Mouse (Mus musculus) thymus, adult 2 months (tissue): ENCODE results near the gene Rbm20. TPM values are rescaled to one million over a fixed set of nuclear protein-coding genes. Genes with fewer than 3 reads are reported as not detected.

Experiments used
- DNase-seq: peaks from one replicate; pipeline ENCODE4 v3.0.0; 2021
- H3K27ac ChIP-seq: fragments of 200-500 bp; 2 replicates; pipeline ENCODE4 v1.5.1; 2012; ENCODE audit warnings: low read length, control low read depth; ENCODE audit not compliant: control insufficient read depth, insufficient read depth
- H3K27me3 ChIP-seq: fragments of 200-500 bp; 2 replicates; pipeline ENCODE4 v1.6.1; 2012; ENCODE audit warnings: mild to moderate bottlenecking, low read length, moderate library complexity, mixed read lengths; ENCODE audit not compliant: control insufficient read depth, insufficient read depth
- H3K36me3 ChIP-seq: fragments of 200-500 bp; 2 replicates; pipeline ENCODE4 v1.6.1; 2012; ENCODE audit warnings: mild to moderate bottlenecking, low read length, moderate library complexity; ENCODE audit not compliant: control insufficient read depth, insufficient read depth
- H3K4me1 ChIP-seq: fragments of 200-500 bp; replicated peaks from 2 replicates; pipeline ENCODE4 v1.6.1; 2012; ENCODE audit warnings: low read length; ENCODE audit not compliant: control insufficient read depth, insufficient read depth
- H3K4me3 ChIP-seq: fragments of 200-500 bp; 2 replicates; pipeline ENCODE4 v1.5.1; 2012; ENCODE audit warnings: mild to moderate bottlenecking, low read length, control low read depth, moderate library complexity; ENCODE audit not compliant: control insufficient read depth, insufficient read depth
- CTCF ChIP-seq: fragments of 200-500 bp; IDR thresholded peaks from 2 replicates; pipeline ENCODE4 v1.5.1; 2012; ENCODE audit warnings: mild to moderate bottlenecking, control low read depth, low read length, moderate library complexity, borderline replicate concordance; ENCODE audit not compliant: control insufficient read depth, poor library complexity, insufficient read depth; ENCODE audit errors: extremely low read depth
- POLR2A ChIP-seq: fragments of 200-500 bp; IDR thresholded peaks from 2 replicates; pipeline ENCODE4 v1.6.1; 2012; ENCODE audit warnings: mild to moderate bottlenecking, low read length, control low read depth, moderate library complexity; ENCODE audit not compliant: control insufficient read depth, poor library complexity, insufficient read depth; ENCODE audit errors: extremely low read depth
- WGBS: fragments of 180-500 bp; shearing (Covaris S2); methylation state at CpG from one replicate; pipeline ENCODE4 v1.1.7; 2018; 5-methylcytosine and 5-hydroxymethylcytosine counted together
- polyA plus RNA-seq: library from polyadenylated mRNA; depleted of rRNA; stranded (reverse); fragments of >200 nt; gene quantifications from 2 replicates; pipeline ENCODE4 v1.2.3, GENCODE M21; 2012

The Rbm20 gene
- polyA plus RNA-seq, 1 experiment = 9.8 TPM

DNA sequence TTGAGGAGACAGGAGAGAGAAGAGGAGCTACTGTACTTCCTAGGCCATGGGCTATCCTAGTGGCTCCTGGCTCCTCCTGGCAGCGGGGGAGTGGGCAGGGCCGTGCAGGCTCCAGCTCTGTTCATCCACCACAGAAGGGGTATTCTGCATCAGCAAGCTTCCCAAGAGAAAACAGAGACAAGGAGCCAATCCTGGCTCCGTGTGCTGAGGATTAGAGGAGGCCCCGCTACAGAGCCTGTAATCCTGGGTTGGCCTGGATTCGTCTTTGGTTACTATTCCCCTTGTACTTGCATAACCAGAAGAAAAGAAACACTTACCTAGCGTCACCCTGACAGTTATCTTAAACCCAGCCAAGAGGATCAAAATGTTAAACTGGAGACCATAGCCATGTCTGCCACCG lies 112.5 kb downstream of the Rbm20 start:
- no peaks in the 10 kb centered on the region for H3K36me3 ChIP-seq
- 97% methylated on average over 7 of the region's 7 CpGs for WGBS
- H3K27ac ChIP-seq = no peak overlapping the region
- peaks cover 9% of the 10 kb centered on the region for H3K4me1 ChIP-seq
- H3K27me3 ChIP-seq = no peaks in the 10 kb centered on the region
- DNase-seq = no peak
- H3K4me3 ChIP-seq = no peak overlapping the region
- no peak for TF ChIP-seq POLR2A
- TF ChIP-seq CTCF = no peak

DNA sequence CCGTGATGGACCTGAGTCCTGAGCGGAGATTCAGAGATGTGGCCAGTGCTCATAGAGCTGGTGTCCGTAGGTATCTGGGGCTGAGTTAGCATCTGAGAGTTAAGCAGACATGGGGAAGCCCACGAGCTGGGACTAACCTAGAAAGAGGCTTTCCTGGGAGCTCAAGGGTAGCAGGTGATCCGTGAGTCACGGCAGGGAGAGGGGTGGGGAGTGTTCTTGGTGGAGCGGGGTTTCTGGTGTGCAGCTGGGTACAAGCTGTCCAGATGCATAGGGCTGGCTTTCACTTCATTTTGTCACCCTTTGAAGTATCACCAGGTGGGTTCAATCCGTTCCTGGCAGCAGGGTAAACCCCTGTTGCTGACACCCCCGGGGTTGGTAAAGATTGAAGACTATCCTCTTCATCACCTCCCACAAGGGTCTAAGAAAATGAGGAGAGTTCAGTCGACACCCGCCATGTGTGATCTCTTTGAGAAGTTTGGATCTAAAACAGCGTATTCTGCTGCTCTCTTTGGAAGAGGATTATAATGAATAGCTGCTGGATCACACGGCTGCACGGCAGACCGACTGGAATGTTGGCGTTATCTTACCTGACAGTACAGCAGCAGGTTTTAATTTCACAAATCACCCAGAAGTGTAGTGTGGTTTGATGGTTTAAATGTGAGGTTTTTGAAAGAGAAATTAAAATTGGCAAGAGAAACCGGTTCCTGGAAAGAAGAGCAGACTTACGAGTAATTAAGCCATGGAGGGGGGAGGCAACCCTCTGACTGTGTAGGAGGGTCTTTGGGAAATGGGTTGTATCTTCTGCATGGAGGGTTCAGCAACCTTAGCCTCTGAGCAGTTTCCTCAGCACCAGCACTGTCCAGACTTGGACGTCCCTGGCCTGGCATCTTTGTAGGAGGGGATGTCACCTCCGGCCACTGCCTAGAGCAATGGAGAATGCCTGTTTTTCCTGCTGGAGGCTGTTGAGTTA lies 114.9 kb downstream of the Rbm20 start:
- no peaks in the 10 kb centered on the region for H3K27me3 ChIP-seq
- 26% methylated on average over 20 of the region's 20 CpGs for WGBS
- TF ChIP-seq CTCF (no peak), POLR2A (no peak)
- H3K36me3 ChIP-seq = no peaks in the 10 kb centered on the region
- H3K4me1 ChIP-seq = peaks cover 9% of the 10 kb centered on the region
- peak; percentile 30 for DNase-seq
- no peak overlapping the region for H3K4me3 ChIP-seq
- H3K27ac ChIP-seq = no peak overlapping the region

DNA sequence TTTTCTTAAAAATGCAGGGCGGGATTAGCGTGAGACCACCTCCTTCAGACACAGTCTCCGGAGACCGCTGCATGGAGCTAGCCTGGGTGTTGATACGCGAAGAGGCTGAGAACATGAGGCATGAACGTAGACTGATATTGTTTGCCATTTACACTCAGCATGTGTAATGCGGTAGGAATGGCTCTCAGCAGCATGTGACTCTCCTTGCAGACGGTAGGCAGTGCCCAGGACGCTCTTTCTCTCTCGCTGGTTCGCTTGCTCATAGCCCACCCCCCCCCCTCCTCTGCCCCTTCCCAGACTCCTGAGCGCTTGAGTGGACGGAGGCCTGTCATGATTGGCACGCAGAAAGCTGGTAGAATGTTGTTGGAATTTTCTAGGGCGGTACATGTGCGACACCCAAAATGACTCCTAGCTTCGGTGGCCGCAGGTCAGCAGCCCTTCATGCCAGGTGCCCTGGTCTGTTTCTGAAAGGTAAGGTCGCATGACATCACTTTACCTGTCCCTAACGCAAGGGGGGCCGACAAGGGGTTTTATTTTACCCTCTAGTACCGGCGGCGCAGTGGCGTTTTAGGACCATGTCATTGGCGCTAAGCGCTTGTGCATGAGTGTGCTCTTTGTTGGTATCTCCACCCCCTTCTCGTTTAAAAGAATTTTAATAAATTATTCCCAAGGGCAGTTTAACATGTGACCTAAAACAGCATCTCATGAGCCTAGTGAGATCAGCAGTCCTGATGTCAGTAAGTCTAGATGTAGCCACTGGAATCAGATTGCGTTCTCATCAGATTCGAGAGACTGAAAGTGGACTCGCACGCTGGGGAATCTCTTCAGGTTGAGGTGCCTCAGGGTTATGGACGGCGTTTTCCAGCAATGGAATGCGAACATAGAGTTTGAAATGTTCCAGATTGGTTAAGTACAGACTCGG lies 116.1 kb downstream of the Rbm20 start:
- WGBS = 97% methylated on average over 37 of the region's 37 CpGs
- no peak for DNase-seq
- Histone ChIP-seq H3K27ac (no peak overlapping the region), H3K36me3 (no peaks in the 10 kb centered on the region), H3K27me3 (no peaks in the 10 kb centered on the region), H3K4me3 (no peak overlapping the region), H3K4me1 (peaks cover 9% of the 10 kb centered on the region)
- TF ChIP-seq POLR2A = no peak
- no peak for TF ChIP-seq CTCF

DNA sequence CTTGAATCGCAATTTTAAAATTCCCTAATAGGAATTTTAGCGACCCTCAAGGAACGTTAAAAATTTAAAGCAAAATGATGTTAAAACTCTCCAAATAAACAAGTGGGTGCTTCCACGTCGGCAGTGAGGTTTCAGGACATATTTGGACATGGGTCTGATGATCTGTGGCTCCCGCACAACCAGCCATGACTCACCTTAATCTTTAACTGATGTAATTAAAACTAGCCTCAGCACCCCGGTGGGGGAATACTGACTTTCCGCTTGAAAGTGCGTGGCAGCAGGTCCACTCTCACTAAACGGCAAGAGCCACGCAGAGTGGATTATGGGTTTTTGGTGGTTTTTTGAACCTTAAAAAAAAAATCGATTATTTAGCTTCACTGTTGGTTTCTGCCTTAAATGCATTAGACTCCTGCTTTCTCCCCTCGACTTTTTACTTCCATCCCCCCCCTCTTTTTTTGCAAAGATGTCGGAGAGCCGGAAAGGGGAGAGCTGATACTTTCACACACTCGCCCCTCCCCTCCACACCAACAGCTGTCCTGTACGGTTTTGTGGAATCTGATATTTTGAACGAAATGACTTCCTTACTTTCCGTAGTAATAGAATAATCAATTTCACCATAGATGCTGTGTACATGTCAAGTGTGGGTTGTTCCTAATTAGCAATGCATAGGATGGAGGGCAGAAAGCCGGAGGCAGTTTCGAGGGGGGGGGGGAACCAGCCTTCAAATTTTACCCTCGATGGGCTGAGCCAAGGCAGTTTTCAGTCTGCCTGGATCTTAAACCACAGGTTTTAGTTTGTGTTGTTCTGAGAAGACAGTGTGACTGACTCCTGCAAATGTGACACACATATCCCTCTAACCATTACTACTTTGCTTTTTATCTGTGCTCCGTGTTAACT lies 117.1 kb downstream of the Rbm20 start:
- Histone ChIP-seq H3K4me1 (peaks cover 9% of the 10 kb centered on the region), H3K27me3 (no peaks in the 10 kb centered on the region), H3K27ac (no peak overlapping the region), H3K36me3 (no peaks in the 10 kb centered on the region), H3K4me3 (no peak overlapping the region)
- no peak for DNase-seq
- WGBS = 92% methylated on average over 23 of the region's 23 CpGs
- TF ChIP-seq POLR2A (no peak), CTCF (no peak)

DNA sequence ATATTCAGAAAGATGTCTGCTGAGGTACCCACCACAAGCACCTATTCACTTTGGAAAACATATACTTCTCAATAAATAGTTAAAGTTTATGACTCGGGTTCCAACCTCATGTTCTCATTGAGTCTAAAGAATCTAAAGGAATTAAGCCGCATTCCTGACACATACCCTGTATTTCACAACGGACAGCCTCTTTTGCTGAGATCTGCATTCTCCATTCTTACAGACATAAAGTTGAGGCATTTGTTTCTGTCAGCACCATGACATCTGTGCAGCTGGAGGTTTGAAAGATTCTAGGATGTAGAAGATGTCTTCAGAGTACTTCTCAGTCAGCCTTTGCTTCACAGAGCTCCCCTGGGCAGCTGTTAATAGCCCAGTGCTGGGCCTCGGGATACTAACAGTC lies 117.9 kb downstream of the Rbm20 start:
- no peak for DNase-seq
- no peak overlapping the region for H3K27ac ChIP-seq
- TF ChIP-seq CTCF (no peak), POLR2A (no peak)
- H3K4me1 ChIP-seq = peaks cover 13% of the 10 kb centered on the region
- H3K36me3 ChIP-seq = no peaks in the 10 kb centered on the region
- no peak overlapping the region for H3K4me3 ChIP-seq
- H3K27me3 ChIP-seq = no peaks in the 10 kb centered on the region
- 94% methylated on average over 4 of the region's 4 CpGs for WGBS
